Mouse (Mus musculus): ENCODE data around the gene Akr1a1. TPM values are rescaled to one million over a fixed set of nuclear protein-coding genes. Genes with fewer than 3 reads are reported as not detected.
A peak's percentile ranks its signal among the peaks of the same experiment; 100 is the strongest.

Akr1a1 gene
- polyA plus RNA-seq, 1 experiment from 2014 or later: 714 TPM

- WGBS: 46% methylated on average over 5 of the region's 5 CpGs
- Histone ChIP-seq H3K9ac (replicated peaks; ENCODE audit: low read depth, low read length) (peak overlapping the region; percentile 82), H3K27me3 (ENCODE audit: control insufficient read depth, insufficient read depth, low read length) (no peaks in the 10 kb centered on the region), H3K36me3 (ENCODE audit: control insufficient read depth, insufficient read depth, low read length) (0 out of 2 replicates have a peak, but pooled peaks cover 5% of the 10 kb centered on the region), H3K27ac (ENCODE audit: low read depth, low read length) (peak overlapping the region; percentile 76; the same call in 1 of the 2 replicates), H3K4me2 (ENCODE audit: low read depth, low read length) (peak overlapping the region; percentile 85), H3K4me1 (ENCODE audit: control insufficient read depth, insufficient read depth, low read length) (peaks cover 14% of the 10 kb centered on the region), H3K4me3 (ENCODE audit: low read depth, low read length) (peak overlapping the region; percentile 69), H3K9me3 (ENCODE audit: control insufficient read depth, low read length) (no peaks in the 10 kb centered on the region)
- ATAC-seq (ENCODE audit: low read depth): no peak
Measured at GRCm38 (mm10) chr4:116650365-116650764, 1.1 kb downstream of the Akr1a1 start.

GRCm38 (mm10) chr4:116649411-116649810 lies 2.1 kb downstream of the Akr1a1 start:
- Histone ChIP-seq H3K27me3 (ENCODE audit: control insufficient read depth, insufficient read depth, low read length) (no peaks in the 10 kb centered on the region), H3K4me3 (ENCODE audit: low read depth, low read length) (no peak overlapping the region), H3K36me3 (ENCODE audit: control insufficient read depth, insufficient read depth, low read length) (peaks cover 8% of the 10 kb centered on the region; the same call in 1 of the 2 replicates), H3K4me2 (ENCODE audit: low read depth, low read length) (peak overlapping the region; percentile 85), H3K27ac (ENCODE audit: low read depth, low read length) (no peak overlapping the region), H3K4me1 (ENCODE audit: control insufficient read depth, insufficient read depth, low read length) (peaks cover 14% of the 10 kb centered on the region), H3K9ac (replicated peaks; ENCODE audit: low read depth, low read length) (no peak overlapping the region), H3K9me3 (ENCODE audit: control insufficient read depth, low read length) (no peaks in the 10 kb centered on the region)
- no peak for ATAC-seq (ENCODE audit: low read depth)
- WGBS: 98% methylated on average over 2 of the region's 2 CpGs

GRCm38 (mm10) chr4:116645624-116646023 lies 5.9 kb downstream of the Akr1a1 start:
- Histone ChIP-seq H3K27me3 (ENCODE audit: control insufficient read depth, insufficient read depth, low read length) (no peaks in the 10 kb centered on the region), H3K4me1 (ENCODE audit: control insufficient read depth, insufficient read depth, low read length) (peaks cover 14% of the 10 kb centered on the region), H3K9me3 (ENCODE audit: control insufficient read depth, low read length) (no peaks in the 10 kb centered on the region), H3K4me2 (ENCODE audit: low read depth, low read length) (no peak overlapping the region), H3K36me3 (ENCODE audit: control insufficient read depth, insufficient read depth, low read length) (peaks cover 22% of the 10 kb centered on the region), H3K27ac (ENCODE audit: low read depth, low read length) (no peak overlapping the region), H3K4me3 (ENCODE audit: low read depth, low read length) (no peak overlapping the region), H3K9ac (replicated peaks; ENCODE audit: low read depth, low read length) (no peak overlapping the region)
- no peak for ATAC-seq (ENCODE audit: low read depth)
- 95% methylated on average over 7 of the region's 7 CpGs for WGBS

GRCm38 (mm10) chr4:116644326-116644725 lies 7.2 kb downstream of the Akr1a1 start:
- Histone ChIP-seq H3K9ac (replicated peaks; ENCODE audit: low read depth, low read length) (no peak overlapping the region), H3K27ac (ENCODE audit: low read depth, low read length) (no peak overlapping the region), H3K4me2 (ENCODE audit: low read depth, low read length) (no peak overlapping the region), H3K4me1 (ENCODE audit: control insufficient read depth, insufficient read depth, low read length) (peaks cover 7% of the 10 kb centered on the region; the same call in 1 of the 2 replicates), H3K4me3 (ENCODE audit: low read depth, low read length) (no peak overlapping the region), H3K9me3 (ENCODE audit: control insufficient read depth, low read length) (no peaks in the 10 kb centered on the region), H3K36me3 (ENCODE audit: control insufficient read depth, insufficient read depth, low read length) (peaks cover 32% of the 10 kb centered on the region), H3K27me3 (ENCODE audit: control insufficient read depth, insufficient read depth, low read length) (no peaks in the 10 kb centered on the region)
- 63% methylated on average over 6 of the region's 6 CpGs for WGBS
- no peak for ATAC-seq (ENCODE audit: low read depth)

- H3K9me3 ChIP-seq (ENCODE audit: control insufficient read depth, low read length): no peaks in the 10 kb centered on the region
- no peak for ATAC-seq (ENCODE audit: low read depth)
- no peak overlapping the region for H3K9ac ChIP-seq (replicated peaks; ENCODE audit: low read depth, low read length)
- no peaks in the 10 kb centered on the region for H3K4me1 ChIP-seq (ENCODE audit: control insufficient read depth, insufficient read depth, low read length)
- 96% methylated on average over 1 of the region's 1 CpGs for WGBS
- H3K36me3 ChIP-seq (ENCODE audit: control insufficient read depth, insufficient read depth, low read length): peaks cover 44% of the 10 kb centered on the region
- H3K27ac ChIP-seq (ENCODE audit: low read depth, low read length): no peak overlapping the region
- no peak overlapping the region for H3K4me2 ChIP-seq (ENCODE audit: low read depth, low read length)
- H3K27me3 ChIP-seq (ENCODE audit: control insufficient read depth, insufficient read depth, low read length): no peaks in the 10 kb centered on the region
- H3K4me3 ChIP-seq (ENCODE audit: low read depth, low read length): no peak overlapping the region
Measured at GRCm38 (mm10) chr4:116642071-116642470, 9.4 kb downstream of the Akr1a1 start.

- ATAC-seq (ENCODE audit: low read depth): no peak
- no peaks in the 10 kb centered on the region for H3K27me3 ChIP-seq (ENCODE audit: control insufficient read depth, insufficient read depth, low read length)
- 97% methylated on average over 6 of the region's 6 CpGs for WGBS
- H3K9ac ChIP-seq (replicated peaks; ENCODE audit: low read depth, low read length): no peak overlapping the region
- H3K36me3 ChIP-seq (ENCODE audit: control insufficient read depth, insufficient read depth, low read length): peaks cover 57% of the 10 kb centered on the region
- H3K9me3 ChIP-seq (ENCODE audit: control insufficient read depth, low read length): no peaks in the 10 kb centered on the region
- H3K4me3 ChIP-seq (ENCODE audit: low read depth, low read length): no peak overlapping the region
- no peak overlapping the region for H3K4me2 ChIP-seq (ENCODE audit: low read depth, low read length)
- H3K27ac ChIP-seq (ENCODE audit: low read depth, low read length): no peak overlapping the region
- H3K4me1 ChIP-seq (ENCODE audit: control insufficient read depth, insufficient read depth, low read length): no peaks in the 10 kb centered on the region
Measured at GRCm38 (mm10) chr4:116638821-116639220, 12.7 kb downstream of the Akr1a1 start.

- peaks cover 38% of the 10 kb centered on the region for H3K36me3 ChIP-seq (ENCODE audit: control insufficient read depth, insufficient read depth, low read length)
- 60% methylated on average over 1 of the region's 1 CpGs for WGBS
- H3K27me3 ChIP-seq (ENCODE audit: control insufficient read depth, insufficient read depth, low read length): no peaks in the 10 kb centered on the region
- H3K4me3 ChIP-seq (ENCODE audit: low read depth, low read length): no peak overlapping the region
- no peaks in the 10 kb centered on the region for H3K4me1 ChIP-seq (ENCODE audit: control insufficient read depth, insufficient read depth, low read length)
- no peak overlapping the region for H3K9ac ChIP-seq (replicated peaks; ENCODE audit: low read depth, low read length)
- no peak overlapping the region for H3K4me2 ChIP-seq (ENCODE audit: low read depth, low read length)
- H3K27ac ChIP-seq (ENCODE audit: low read depth, low read length): no peak overlapping the region
- H3K9me3 ChIP-seq (ENCODE audit: control insufficient read depth, low read length): no peaks in the 10 kb centered on the region
- no peak; the same call in 1 of the 2 replicates for ATAC-seq (ENCODE audit: low read depth)
Measured at GRCm38 (mm10) chr4:116635197-116635596, 16.3 kb downstream of the Akr1a1 start.

GRCm38 (mm10) chr4:116627722-116628662 lies 23.5 kb downstream of the Akr1a1 start, which contains the start of gene Nasp:
Gene Nasp, minus strand, starts transcription at chr4:116627941.
- Histone ChIP-seq H3K27me3 (ENCODE audit: control insufficient read depth, insufficient read depth, low read length) (no peaks in the 10 kb centered on the region), H3K4me2 (ENCODE audit: low read depth, low read length) (peak within 1 kb of the TSS; percentile 83), H3K9ac (replicated peaks; ENCODE audit: low read depth, low read length) (peak within 1 kb of the TSS; percentile 72), H3K4me1 (ENCODE audit: control insufficient read depth, insufficient read depth, low read length) (0 out of 2 replicates have a peak, but pooled peaks cover 3% of the 10 kb centered on the region), H3K9me3 (ENCODE audit: control insufficient read depth, low read length) (no peaks in the 10 kb centered on the region), H3K4me3 (ENCODE audit: low read depth, low read length) (peak within 1 kb of the TSS; percentile 83), H3K36me3 (ENCODE audit: control insufficient read depth, insufficient read depth, low read length) (no peaks in the 10 kb centered on the region), H3K27ac (ENCODE audit: low read depth, low read length) (peak within 1 kb of the TSS; percentile 93)
- ATAC-seq (ENCODE audit: low read depth): peak; percentile 89
- WGBS: 7% methylated on average over 23 of the region's 23 CpGs

- peak overlapping the region; percentile 83 for H3K4me3 ChIP-seq (ENCODE audit: low read depth, low read length)
- H3K27me3 ChIP-seq (ENCODE audit: control insufficient read depth, insufficient read depth, low read length): no peaks in the 10 kb centered on the region
- peak; percentile 94 for ATAC-seq (ENCODE audit: low read depth)
- no peaks in the 10 kb centered on the region for H3K36me3 ChIP-seq (ENCODE audit: control insufficient read depth, insufficient read depth, low read length)
- no peaks in the 10 kb centered on the region for H3K9me3 ChIP-seq (ENCODE audit: control insufficient read depth, low read length)
- H3K4me2 ChIP-seq (ENCODE audit: low read depth, low read length): peak overlapping the region; percentile 83
- 0 out of 2 replicates have a peak, but pooled peaks cover 3% of the 10 kb centered on the region for H3K4me1 ChIP-seq (ENCODE audit: control insufficient read depth, insufficient read depth, low read length)
- peak overlapping the region; percentile 72 for H3K9ac ChIP-seq (replicated peaks; ENCODE audit: low read depth, low read length)
- 0% methylated on average over 13 of the region's 13 CpGs for WGBS
- H3K27ac ChIP-seq (ENCODE audit: low read depth, low read length): peak overlapping the region; percentile 93
Measured at GRCm38 (mm10) chr4:116627359-116627716, 24.1 kb downstream of the Akr1a1 start.
